Comparison of ENCODE assay signal across 24 mouse cellular contexts in genomic region chr2:12228335-12228734, GRCm38 (mm10).
DNase-seq lines count a peak whose midpoint lies in the region; ATAC-seq and TF ChIP-seq lines count a peak whose summit lies in the region.
"Had no signal": no experiment of that assay in that cellular context is flagged by ENCODE, and none has a peak within 500 bp of the region (broad histone marks: within the 10 kb centered on the region; RNA-seq: fewer than 3 reads in every experiment).

No protein-coding gene starts in this region.

- no peak for TF ChIP-seq POLR2A in liver, adult 2 months (IDR thresholded peaks at IDR 0.05; ENCODE audit: extremely low read depth, insufficient read depth, low read length)

- no peaks in the 10 kb centered on the region; the same call in 1 of the 2 replicates for H3K4me1 ChIP-seq in liver, adult 2 months (ENCODE audit: control insufficient read depth, insufficient read depth, low read length)
- H3K4me1 ChIP-seq: hindbrain, embryonic 13.5 days; liver, embryonic 12.5 days; midbrain, embryonic 12.5 days; neural tube, embryonic 12.5 days had no signal

- no peak overlapping the region for H3K9ac ChIP-seq in liver, adult 2 months (ENCODE audit: low read depth, low read length)
- H3K9ac ChIP-seq: forebrain, postnatal 0 days; heart, embryonic 13.5 days; hindbrain, embryonic 13.5 days; liver, embryonic 12.5 days; midbrain, embryonic 12.5 days; neural tube, embryonic 12.5 days had no signal

- 60% methylated on average over 3 of the region's 3 CpGs for WGBS in liver, adult 2 months

- peak; percentile 3 for DNase-seq in CD4-positive, CD25-positive, alpha-beta regulatory T cell, adult 2 months (ENCODE audit: low read depth, low spot score)
- peak; percentile 10 for DNase-seq in liver, adult 2 months (ENCODE audit: extremely low read depth, low read depth, low spot score)
- DNase-seq in liver, result no peak
- DNase-seq in naive thymus-derived CD4-positive, alpha-beta T cell, adult 2 months (ENCODE audit: low read depth), result peak; percentile 27
- DNase-seq: adrenal gland, postnatal 25 days; cerebellum, adult 8-10 months; forebrain, postnatal 0 days; gastrocnemius, postnatal 25 days; heart, adult 2 months; heart, postnatal 14 days; lung, adult 18-20 months; retina, postnatal 1 day; right cerebral cortex, postnatal 25 days; thymus, postnatal 14 days had no signal

- no peak for TF ChIP-seq CTCF in liver, adult 2 months (IDR thresholded peaks at IDR 0.05; ENCODE audit: low read depth, low read length)

- no peak overlapping the region for H3K4me3 ChIP-seq in liver, adult 2 months (ENCODE audit: insufficient read depth, low read depth, low read length)
- H3K4me3 ChIP-seq: embryonic facial prominence, embryonic 10.5 days; heart, adult 2 months; heart, embryonic 13.5 days; hindbrain, embryonic 13.5 days; layer of hippocampus, adult 2 months; liver, embryonic 12.5 days; midbrain, embryonic 12.5 days; neural tube, embryonic 12.5 days had no signal

- H3K27ac ChIP-seq in liver, adult 2 months (replicated peaks; ENCODE audit: insufficient read depth, low read depth, low read length), result no peak overlapping the region
- H3K27ac ChIP-seq: embryonic facial prominence, embryonic 10.5 days; heart, adult 2 months; heart, embryonic 13.5 days; hindbrain, embryonic 13.5 days; layer of hippocampus, adult 2 months; liver, embryonic 12.5 days; midbrain, embryonic 12.5 days; neural tube, embryonic 12.5 days had no signal

- ATAC-seq in CD4-positive, CD25-positive, alpha-beta regulatory T cell, adult 4 months, result no peak
- ATAC-seq in granulocyte monocyte progenitor cell, adult 5-6 weeks (replicated peaks; ENCODE audit: poor library complexity, severe bottlenecking), result peak; percentile 75
- no peak for ATAC-seq in frontal cortex, adult (ENCODE audit: low TSS enrichment)
- ATAC-seq: forebrain, postnatal 0 days; liver, embryonic 12.5 days had no signal

- no peaks in the 10 kb centered on the region for H3K27me3 ChIP-seq in liver, adult 2 months (ENCODE audit: control insufficient read depth, insufficient read depth, low read length)
- H3K27me3 ChIP-seq: heart, embryonic 13.5 days; hindbrain, embryonic 13.5 days; liver, embryonic 12.5 days; midbrain, embryonic 12.5 days; neural tube, embryonic 12.5 days had no signal

- H3K79me2 ChIP-seq in liver, adult 2 months (ENCODE audit: control insufficient read depth, insufficient read depth, low read length), result no peaks in the 10 kb centered on the region

- H3K36me3 ChIP-seq in liver, adult 2 months (ENCODE audit: control insufficient read depth, insufficient read depth, low read length), result no peaks in the 10 kb centered on the region
- H3K36me3 ChIP-seq: embryonic facial prominence, embryonic 10.5 days; heart, embryonic 13.5 days; hindbrain, embryonic 13.5 days; liver, embryonic 12.5 days; midbrain, embryonic 12.5 days; neural tube, embryonic 12.5 days had no signal
